Mouse (Mus musculus) forebrain, embryonic 16.5 days (tissue): ENCODE measurements around the gene Sept5. TPM values are rescaled to one million over a fixed set of nuclear protein-coding genes. Genes with fewer than 3 reads are reported as not detected.

Experiments used
- ATAC-seq: fragments of 200-750 bp; cut with Nextera tagmentation; 2 replicates; pipeline ENCODE4 v1.8.0; 2017; ENCODE audit warnings: mild to moderate bottlenecking, moderate library complexity
- H3K27ac ChIP-seq: fragments of 300-500 bp; sonication (generic); 2 replicates; pipeline ENCODE4 v1.5.1; 2014; ENCODE audit warnings: low read length, control low read depth
- H3K27me3 ChIP-seq: fragments of 300-500 bp; sonication (generic); replicated peaks from 2 replicates; pipeline ENCODE4 v1.6.1; 2014; ENCODE audit warnings: low read length; ENCODE audit not compliant: control insufficient read depth, insufficient read depth
- H3K36me3 ChIP-seq: fragments of 300-500 bp; sonication (generic); 2 replicates; pipeline ENCODE4 v1.6.1; 2014; ENCODE audit not compliant: control insufficient read depth, insufficient read depth
- H3K4me1 ChIP-seq: fragments of 300-500 bp; sonication (generic); replicated peaks from 2 replicates; pipeline ENCODE4 v1.6.1; 2014; ENCODE audit warnings: low read length; ENCODE audit not compliant: control insufficient read depth, insufficient read depth
- H3K4me2 ChIP-seq: fragments of 300-500 bp; sonication (generic); 2 replicates; pipeline ENCODE4 v1.6.1; 2014; ENCODE audit warnings: mild to moderate bottlenecking, low read length, control low read depth
- H3K4me3 ChIP-seq: fragments of 300-500 bp; sonication (generic); replicated peaks from 2 replicates; pipeline ENCODE4 v1.5.1; 2014; ENCODE audit warnings: mild to moderate bottlenecking, low read length, control low read depth
- H3K9ac ChIP-seq: fragments of 300-500 bp; sonication (generic); replicated peaks from 2 replicates; pipeline ENCODE4 v1.6.1; 2014; ENCODE audit warnings: low read depth, low read length, control low read depth
- H3K9me3 ChIP-seq: fragments of 300-500 bp; sonication (generic); 2 replicates; pipeline ENCODE4 v1.6.1; 2016; ENCODE audit warnings: low read length; ENCODE audit not compliant: control insufficient read depth
- WGBS: fragments of 180-500 bp; shearing (Covaris S2); extraction: QIAGEN DNeasy Blood & Tissue Kit; methylation state at CpG from one replicate; pipeline ENCODE4 v1.1.7; 2014; 5-methylcytosine and 5-hydroxymethylcytosine counted together
- polyA plus RNA-seq: library from polyadenylated mRNA; unstranded; fragments of >200 nt; fragmentation: Nextera tagmentation; extraction: Ambion mirVana; gene quantifications from 2 replicates; pipeline ENCODE4 v1.2.1, GENCODE M21; 2015

The Sept5 gene
- polyA plus RNA-seq, 1 experiment from 2014 or later, result 228 TPM

DNA sequence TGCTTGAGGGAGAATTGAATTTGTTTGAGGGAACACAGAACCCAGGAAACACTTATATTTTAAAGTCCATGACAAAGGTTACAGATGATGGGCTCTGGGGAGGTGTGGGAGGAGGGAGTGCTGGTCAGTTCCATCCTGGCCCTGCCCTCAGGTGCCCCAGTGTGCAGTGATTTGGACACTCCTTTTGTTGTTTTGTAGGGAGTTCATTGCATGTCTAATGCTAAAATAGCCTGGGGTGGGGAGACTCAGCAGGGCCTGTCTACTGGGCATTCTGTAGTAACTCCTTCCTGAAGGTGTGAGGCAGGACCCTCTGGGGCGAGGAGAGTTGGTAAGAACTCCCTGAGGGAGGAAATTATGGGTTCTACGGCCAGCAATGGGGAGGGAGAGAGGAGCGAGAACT is 7.0 kb upstream of the Sept5 start:
- WGBS, result 56% methylated on average over 3 of the region's 3 CpGs

DNA sequence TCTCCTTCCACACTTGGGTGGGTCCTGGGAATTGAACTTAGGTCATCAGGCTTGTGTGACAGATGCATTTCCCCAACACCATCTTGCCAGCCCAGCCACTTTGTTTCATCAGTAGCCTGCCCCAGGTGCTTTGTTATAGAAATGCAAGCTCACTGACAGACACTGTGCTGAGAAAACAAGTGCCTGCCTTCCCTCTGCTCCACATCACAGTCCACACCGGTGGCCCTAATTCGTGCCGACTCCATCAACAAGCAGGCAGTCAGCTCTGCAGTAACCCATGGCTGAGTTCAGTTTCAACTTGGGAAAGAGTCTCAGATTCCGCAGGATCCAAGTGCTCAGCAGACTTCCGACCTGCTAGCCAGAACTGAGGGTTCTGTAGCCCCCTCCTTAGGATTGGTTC is 6.6 kb upstream of the Sept5 start:
- Histone ChIP-seq H3K4me1 (no peaks in the 10 kb centered on the region), H3K9me3 (no peaks in the 10 kb centered on the region), H3K27ac (no peak overlapping the region), H3K4me3 (no peak overlapping the region), H3K27me3 (no peaks in the 10 kb centered on the region), H3K36me3 (no peaks in the 10 kb centered on the region), H3K4me2 (no peak overlapping the region), H3K9ac (no peak overlapping the region)
- ATAC-seq, result no peak
- 83% methylated on average over 5 of the region's 5 CpGs for WGBS

More for the DNA sequence above, 7.0 kb upstream of the Sept5 start:
- Histone ChIP-seq H3K9ac (no peak overlapping the region), H3K4me2 (no peak overlapping the region), H3K4me3 (no peak overlapping the region), H3K27me3 (no peaks in the 10 kb centered on the region), H3K36me3 (no peaks in the 10 kb centered on the region), H3K9me3 (no peaks in the 10 kb centered on the region), H3K27ac (no peak overlapping the region), H3K4me1 (no peaks in the 10 kb centered on the region)
- no peak for ATAC-seq

GRCm38 (mm10) chr16:18633333-18633732 is 3.6 kb upstream of the Sept5 start:
- no peaks in the 10 kb centered on the region for H3K27me3 ChIP-seq

GRCm38 (mm10) chr16:18632816-18633215 is 3.1 kb upstream of the Sept5 start:
- Histone ChIP-seq H3K4me1 (peaks cover 16% of the 10 kb centered on the region), H3K9ac (no peak overlapping the region), H3K27me3 (no peaks in the 10 kb centered on the region), H3K4me2 (no peak overlapping the region), H3K9me3 (no peaks in the 10 kb centered on the region), H3K27ac (no peak overlapping the region), H3K36me3 (no peaks in the 10 kb centered on the region), H3K4me3 (no peak overlapping the region)
- no peak for ATAC-seq
- 62% methylated on average over 2 of the region's 2 CpGs for WGBS

More at GRCm38 (mm10) chr16:18633333-18633732, 3.6 kb upstream of the Sept5 start:
- H3K4me2 ChIP-seq, result no peak overlapping the region
- peaks cover 11% of the 10 kb centered on the region for H3K4me1 ChIP-seq
- H3K27ac ChIP-seq, result no peak overlapping the region
- no peak overlapping the region for H3K4me3 ChIP-seq
- H3K9ac ChIP-seq, result no peak overlapping the region
- ATAC-seq, result no peak
- no peaks in the 10 kb centered on the region for H3K9me3 ChIP-seq
- H3K36me3 ChIP-seq, result no peaks in the 10 kb centered on the region
- 12% methylated on average over 1 of the region's 1 CpGs for WGBS

- Histone ChIP-seq H3K27me3 (no peaks in the 10 kb centered on the region), H3K9me3 (no peaks in the 10 kb centered on the region), H3K36me3 (no peaks in the 10 kb centered on the region), H3K4me2 (no peak overlapping the region), H3K9ac (no peak overlapping the region), H3K27ac (no peak overlapping the region), H3K4me3 (no peak overlapping the region), H3K4me1 (peaks cover 24% of the 10 kb centered on the region)
- no peak for ATAC-seq
- 54% methylated on average over 3 of the region's 3 CpGs for WGBS
Measured at GRCm38 (mm10) chr16:18632059-18632458, 2.3 kb upstream of the Sept5 start.

GRCm38 (mm10) chr16:18631141-18631540 is 1.4 kb upstream of the Sept5 start:
- no peak for ATAC-seq
- 71% methylated on average over 7 of the region's 7 CpGs for WGBS
- Histone ChIP-seq H3K4me3 (no peak overlapping the region), H3K4me2 (no peak overlapping the region), H3K27me3 (no peaks in the 10 kb centered on the region), H3K36me3 (no peaks in the 10 kb centered on the region), H3K27ac (no peak overlapping the region), H3K9me3 (no peaks in the 10 kb centered on the region), H3K4me1 (peaks cover 31% of the 10 kb centered on the region), H3K9ac (no peak overlapping the region)

DNA sequence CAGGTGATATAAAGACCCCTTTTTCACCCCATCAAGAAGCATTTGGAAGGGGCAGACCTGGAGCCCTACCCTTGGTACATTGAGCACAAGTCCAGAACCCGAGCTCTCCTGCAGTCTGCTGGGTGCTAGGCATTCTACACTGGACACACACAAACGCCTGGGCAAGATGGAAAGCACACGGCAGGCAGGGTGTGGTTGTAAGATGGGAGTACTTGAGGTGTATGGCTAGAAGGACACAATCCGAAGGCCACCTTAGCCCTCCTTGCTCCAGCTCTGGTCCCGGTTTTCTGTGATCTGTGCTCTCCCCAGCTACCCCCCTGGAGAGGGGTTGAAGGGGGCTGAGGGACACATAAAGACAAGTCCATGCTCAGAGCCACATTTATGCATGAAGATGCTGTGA is 537 bp upstream of the Sept5 start:
- Histone ChIP-seq H3K9me3 (no peaks in the 10 kb centered on the region), H3K4me3 (peak overlapping the region; percentile 89), H3K4me1 (peaks cover 40% of the 10 kb centered on the region), H3K27ac (peak overlapping the region; percentile 69), H3K36me3 (no peaks in the 10 kb centered on the region), H3K9ac (peak overlapping the region; percentile 99), H3K4me2 (peak overlapping the region; percentile 71), H3K27me3 (peaks cover 6% of the 10 kb centered on the region)
- WGBS, result 50% methylated on average over 5 of the region's 5 CpGs
- peak; percentile 3; the same call in 1 of the 2 replicates for ATAC-seq

DNA sequence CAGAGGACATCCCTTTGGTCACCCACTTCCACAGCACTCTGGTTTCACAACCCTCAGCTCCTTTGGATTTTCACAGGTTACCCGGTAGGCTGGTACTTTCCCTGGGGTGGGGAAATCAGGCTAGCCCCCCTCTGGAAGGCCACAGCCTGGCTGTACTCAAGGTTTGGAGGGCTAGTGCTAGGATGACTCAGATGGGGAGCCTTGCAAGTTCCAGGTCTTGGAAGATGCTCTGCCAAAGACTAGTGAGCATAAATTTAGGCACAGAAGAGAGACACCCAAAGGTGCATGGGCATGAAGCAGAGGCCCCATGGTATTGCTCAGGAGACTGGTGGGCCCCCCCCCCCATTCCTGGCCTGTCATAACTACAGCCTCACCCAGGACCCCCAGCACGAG is 810 bp downstream of the Sept5 start:
- 32% methylated on average over 2 of the region's 2 CpGs for WGBS
- Histone ChIP-seq H3K36me3 (peaks cover under 1% of the 10 kb centered on the region), H3K27me3 (peaks cover 20% of the 10 kb centered on the region), H3K9me3 (no peaks in the 10 kb centered on the region), H3K9ac (peak overlapping the region; percentile 99), H3K4me1 (peaks cover 41% of the 10 kb centered on the region), H3K4me3 (peak overlapping the region; percentile 89), H3K27ac (peak overlapping the region; percentile 69), H3K4me2 (peak overlapping the region; percentile 71)
- ATAC-seq, result no peak; the same call in 1 of the 2 replicates

GRCm38 (mm10) chr16:18628206-18628947 is 1.4 kb downstream of the Sept5 start:
- Histone ChIP-seq H3K9ac (peak overlapping the region; percentile 99), H3K36me3 (peaks cover 5% of the 10 kb centered on the region), H3K4me2 (peak overlapping the region; percentile 71), H3K27me3 (peaks cover 25% of the 10 kb centered on the region), H3K9me3 (no peaks in the 10 kb centered on the region), H3K4me3 (peak overlapping the region; percentile 89), H3K27ac (0 out of 2 replicates have a peak overlapping the region, but pooled peaks have one; percentile 2), H3K4me1 (peaks cover 41% of the 10 kb centered on the region)
- WGBS, result 51% methylated on average over 7 of the region's 7 CpGs
- ATAC-seq, result 0 out of 2 replicates have a peak, but pooled peaks have one; percentile 5
